Mouse (Mus musculus): ENCODE results near the gene Cabin1.
A peak's percentile ranks its signal among the peaks of the same experiment; 100 is the strongest.

Gene Cabin1

DNA sequence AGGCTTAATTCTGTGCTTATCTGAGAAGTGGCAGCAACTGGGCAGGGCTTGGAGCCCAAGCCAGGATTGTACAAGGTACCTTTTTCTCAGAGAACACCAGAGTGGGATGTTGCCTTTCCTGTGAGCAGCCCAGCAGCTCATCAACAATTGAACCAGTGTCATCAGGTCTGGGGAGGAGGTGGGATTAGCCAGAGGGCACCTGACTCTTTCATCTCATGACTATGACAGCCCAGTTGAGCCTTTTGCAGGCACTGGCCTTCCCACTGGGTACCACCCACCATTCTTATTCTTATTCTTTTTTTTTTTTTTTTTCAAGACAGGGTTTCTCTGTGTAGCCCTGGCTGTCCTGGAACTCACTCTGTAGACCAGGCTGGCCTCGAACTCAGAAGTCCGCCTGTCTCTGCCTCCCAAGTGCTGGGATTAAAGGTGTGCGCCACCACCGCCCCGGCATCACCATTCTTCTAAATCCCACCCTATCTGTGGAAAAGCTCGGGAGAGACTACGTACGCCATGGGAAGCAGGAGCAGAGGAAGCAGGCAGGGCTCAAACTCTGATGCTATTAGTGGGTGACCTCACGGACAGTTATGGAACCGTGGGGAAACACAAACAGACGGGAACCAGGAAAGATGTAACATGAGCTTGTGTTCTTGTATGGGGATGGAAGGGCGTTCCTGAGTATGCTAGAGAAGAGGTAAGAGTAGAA lies 127.9 kb downstream of the Cabin1 start:
- no peak for DNase-seq (ENCODE audit: low spot score)

GRCm38 (mm10) chr10:75635693-75636055 lies 128.5 kb downstream of the Cabin1 start:
- peak; percentile 83 for DNase-seq (ENCODE audit: low spot score)

DNA sequence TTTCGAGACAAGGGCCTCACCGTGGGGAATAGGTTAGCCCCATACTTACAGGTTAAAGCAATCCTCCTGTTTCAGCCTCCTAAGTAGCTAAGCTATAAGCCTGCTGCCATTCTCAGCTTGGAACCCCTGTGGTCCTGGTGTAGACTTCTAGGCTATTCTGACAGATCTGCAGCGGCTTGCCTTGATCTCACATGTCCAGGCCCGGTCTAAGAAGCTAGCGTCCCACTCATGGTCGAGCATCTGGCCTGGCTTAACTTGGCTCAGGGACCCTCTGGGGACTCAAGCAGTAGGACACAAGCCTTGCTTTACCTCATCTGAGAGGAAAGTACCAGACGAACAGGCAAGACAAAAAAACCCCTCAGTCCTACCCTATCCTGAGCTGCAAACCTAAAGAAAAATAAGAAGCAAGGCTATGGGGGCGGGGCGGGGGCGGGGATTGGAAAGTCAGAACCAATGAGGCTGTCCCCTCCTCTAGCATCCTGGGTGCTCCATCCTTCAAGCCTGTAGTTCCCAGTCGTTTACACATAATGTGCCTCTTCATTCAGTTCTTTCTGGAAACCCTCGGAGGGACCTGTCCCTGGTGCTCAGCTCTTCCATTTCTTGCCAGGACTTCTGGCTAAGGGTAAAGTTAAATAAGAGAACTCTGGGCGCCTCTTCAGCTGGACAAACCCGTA lies 129.0 kb downstream of the Cabin1 start:
- no peak for DNase-seq (ENCODE audit: low spot score)

- DNase-seq (ENCODE audit: low spot score) = no peak
Measured at GRCm38 (mm10) chr10:75634610-75635009, 129.5 kb downstream of the Cabin1 start.

- DNase-seq (ENCODE audit: low spot score) = no peak
Measured at GRCm38 (mm10) chr10:75633576-75634139, 130.5 kb downstream of the Cabin1 start.

DNA sequence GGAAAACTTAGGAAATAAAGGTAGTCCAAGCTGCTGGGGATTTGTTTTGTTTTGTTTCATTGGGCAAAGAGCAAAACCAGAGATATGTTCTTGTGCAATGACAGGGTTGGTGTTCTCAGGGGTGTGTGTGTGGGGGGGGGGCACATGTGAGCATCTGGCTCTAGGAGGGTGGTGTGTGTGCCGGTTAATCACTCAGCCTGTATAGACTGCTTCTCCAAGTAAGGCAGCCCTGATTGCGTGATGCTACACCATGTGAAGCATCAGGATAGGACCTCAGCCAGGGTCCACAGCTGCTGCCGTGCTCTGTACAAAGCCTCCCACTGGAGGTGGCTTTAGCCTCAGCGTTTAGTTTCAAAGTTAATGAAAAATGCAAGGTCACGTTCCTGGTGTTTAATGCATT lies 131.1 kb downstream of the Cabin1 start:
- DNase-seq (ENCODE audit: low spot score) = no peak

- DNase-seq (ENCODE audit: low spot score) = no peak
Measured at GRCm38 (mm10) chr10:75632633-75633032, 131.5 kb downstream of the Cabin1 start.

DNA sequence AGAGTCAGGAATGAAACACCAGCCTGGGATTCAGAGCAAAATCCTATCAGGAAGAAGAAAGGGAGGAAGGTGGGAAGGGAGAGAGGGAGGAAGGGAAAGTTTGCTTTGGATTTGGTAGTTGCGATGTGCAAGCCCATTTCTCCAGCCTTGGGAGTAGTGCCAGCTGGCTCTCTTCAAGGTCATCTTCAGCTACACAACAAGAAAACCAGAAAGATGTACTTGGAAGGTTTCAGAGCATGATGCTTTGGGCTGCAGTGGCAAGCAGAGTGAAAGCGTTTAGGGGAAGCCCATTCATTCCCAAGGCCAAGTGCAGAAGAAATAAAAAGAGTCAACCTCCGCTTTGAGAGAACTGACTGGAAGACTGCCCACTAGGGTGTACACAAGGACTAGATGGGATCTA lies 136.7 kb downstream of the Cabin1 start:
- DNase-seq (ENCODE audit: low spot score) = no peak

GRCm38 (mm10) chr10:75626991-75627390 lies 137.2 kb downstream of the Cabin1 start:
- DNase-seq (ENCODE audit: low spot score) = no peak

DNA sequence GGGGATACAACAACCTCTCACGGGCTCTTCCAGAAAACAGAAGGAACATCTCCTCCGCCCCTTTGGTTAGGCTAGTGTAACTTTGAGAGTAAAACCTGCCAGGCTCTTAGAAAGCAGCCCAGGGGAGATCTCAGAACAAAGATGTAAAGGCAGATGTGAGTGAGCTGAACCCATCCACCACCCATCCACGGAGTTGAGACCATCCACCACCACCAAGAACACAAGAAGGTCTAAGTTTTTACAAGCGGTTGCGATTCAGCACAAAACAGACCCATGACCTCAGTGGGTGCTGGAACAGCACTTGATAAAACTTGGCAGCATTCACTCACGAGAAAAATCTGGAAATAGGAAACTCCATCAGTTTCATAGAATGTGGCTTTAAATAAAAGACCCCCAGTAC lies 138.2 kb downstream of the Cabin1 start:
- no peak for DNase-seq (ENCODE audit: low spot score)

GRCm38 (mm10) chr10:75620818-75621217 lies 143.3 kb downstream of the Cabin1 start:
- DNase-seq (ENCODE audit: low spot score) = no peak

GRCm38 (mm10) chr10:75616044-75616443 lies 148.1 kb downstream of the Cabin1 start:
- no peak for DNase-seq (ENCODE audit: low spot score)

DNA sequence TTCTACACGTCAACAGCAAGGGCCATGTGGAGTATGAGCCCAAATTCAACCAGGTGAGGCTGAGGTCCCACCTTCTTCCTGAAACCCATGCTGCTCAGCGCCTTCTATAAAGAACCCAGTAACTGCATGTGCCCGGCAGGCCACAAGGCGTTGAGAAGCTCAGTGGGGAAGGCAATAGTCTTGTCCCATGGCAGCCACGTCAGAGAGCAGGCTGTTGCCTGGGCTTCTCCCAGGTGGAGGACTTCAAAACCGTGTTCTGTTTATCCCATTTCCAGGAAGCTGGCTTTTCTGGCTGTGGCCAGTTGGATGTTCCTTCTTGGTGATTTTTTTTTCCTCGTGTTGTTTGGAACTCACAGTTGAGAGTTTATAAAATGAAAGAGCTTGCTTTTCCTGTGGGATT lies 153.7 kb downstream of the Cabin1 start:
- DNase-seq (ENCODE audit: low spot score) = no peak

- no peak for DNase-seq (ENCODE audit: low spot score)
Measured at GRCm38 (mm10) chr10:75608975-75609374, 155.2 kb downstream of the Cabin1 start.

GRCm38 (mm10) chr10:75607253-75607652 lies 156.9 kb downstream of the Cabin1 start:
- DNase-seq (ENCODE audit: low spot score) = no peak

- no peak for DNase-seq (ENCODE audit: low spot score)
Measured at GRCm38 (mm10) chr10:75605162-75605846, 158.8 kb downstream of the Cabin1 start.

GRCm38 (mm10) chr10:75600189-75600730 lies 163.9 kb downstream of the Cabin1 start:
- no peak for DNase-seq (ENCODE audit: low spot score)

Data from layer of hippocampus, adult 9-10 months (tissue).